21 mouse cellular contexts compared by ENCODE assay signal in the genomic region with DNA sequence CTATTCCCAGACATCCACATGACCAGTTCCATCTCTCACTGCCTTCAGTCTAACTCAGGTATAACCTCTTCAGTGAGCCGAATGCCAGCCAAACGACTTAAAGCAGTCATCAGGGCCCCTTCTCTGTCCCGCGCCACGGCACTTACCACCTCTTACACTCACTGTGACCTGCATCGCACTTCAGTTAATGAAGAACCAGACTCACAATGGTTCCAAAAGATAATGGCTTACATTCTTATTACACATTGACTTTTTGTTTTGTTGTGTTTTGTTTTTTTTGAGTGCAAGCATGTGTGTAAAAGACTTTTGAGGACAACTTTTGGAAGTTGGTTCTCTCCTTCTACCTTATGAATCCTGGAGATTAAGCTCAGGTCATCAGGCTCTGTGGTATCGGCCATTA. TPM values are rescaled to one million over a fixed set of nuclear protein-coding genes. Genes with fewer than 3 reads are reported as not detected.
A peak's percentile ranks its signal among the peaks of the same experiment; 100 is the strongest.
DNase-seq lines count a peak whose midpoint lies in the region; ATAC-seq lines count a peak whose summit lies in the region.
"Had no signal": no experiment of that assay in that cellular context is flagged by ENCODE, and none has a peak within 500 bp of the region (broad histone marks: within the 10 kb centered on the region; RNA-seq: fewer than 3 reads in every experiment).

No protein-coding gene starts in this region.

- no peak overlapping the region for H3K27ac ChIP-seq in embryonic facial prominence, embryonic 12.5 days
- H3K27ac ChIP-seq in embryonic facial prominence, embryonic 10.5 days (replicated peaks) = no peak overlapping the region
- no peak overlapping the region for H3K27ac ChIP-seq in intestine, embryonic 15.5 days
- no peak overlapping the region for H3K27ac ChIP-seq in intestine, embryonic 16.5 days (ENCODE audit: low read length)
- no peak overlapping the region for H3K27ac ChIP-seq in liver, embryonic 11.5 days (ENCODE audit: low read depth, low read length)
- no peak overlapping the region for H3K27ac ChIP-seq in liver, embryonic 15.5 days (replicated peaks)
- H3K27ac ChIP-seq: embryonic facial prominence, embryonic 15.5 days; forebrain, embryonic 15.5 days; heart, embryonic 15.5 days; hindbrain, embryonic 13.5 days; limb, embryonic 10.5 days; macrophage; stomach, embryonic 15.5 days had no signal

- peaks cover 13% of the 10 kb centered on the region for H3K4me1 ChIP-seq in embryonic facial prominence, embryonic 12.5 days
- peaks cover 30% of the 10 kb centered on the region for H3K4me1 ChIP-seq in embryonic facial prominence, embryonic 10.5 days
- 0 out of 2 replicates have a peak, but pooled peaks cover 9% of the 10 kb centered on the region for H3K4me1 ChIP-seq in intestine, embryonic 15.5 days (replicated peaks)
- H3K4me1 ChIP-seq in intestine, embryonic 16.5 days (ENCODE audit: control insufficient read depth, insufficient read depth, low read length) = peaks cover 8% of the 10 kb centered on the region; the same call in 1 of the 2 replicates
- peaks cover 14% of the 10 kb centered on the region; the same call in 1 of the 2 replicates for H3K4me1 ChIP-seq in liver, embryonic 11.5 days (replicated peaks; ENCODE audit: control insufficient read depth, insufficient read depth, low read length)
- peaks cover 46% of the 10 kb centered on the region for H3K4me1 ChIP-seq in liver, embryonic 15.5 days (replicated peaks)

- H3K4me2 ChIP-seq in embryonic facial prominence, embryonic 12.5 days (replicated peaks) = 0 out of 2 replicates have a peak overlapping the region, but pooled peaks have one; percentile 3
- H3K4me2 ChIP-seq in intestine, embryonic 15.5 days (replicated peaks) = 0 out of 2 replicates have a peak overlapping the region, but pooled peaks have one; percentile 22
- no peak overlapping the region for H3K4me2 ChIP-seq in intestine, embryonic 16.5 days (ENCODE audit: low read depth, low read length)
- H3K4me2 ChIP-seq in liver, embryonic 11.5 days = peak overlapping the region; percentile 94
- H3K4me2 ChIP-seq in liver, embryonic 15.5 days = peak overlapping the region; percentile 87
- H3K4me2 ChIP-seq: embryonic facial prominence, embryonic 15.5 days; forebrain, embryonic 15.5 days; hindbrain, embryonic 13.5 days; stomach, embryonic 15.5 days had no signal

- H3K9ac ChIP-seq in embryonic facial prominence, embryonic 12.5 days = no peak overlapping the region
- H3K9ac ChIP-seq in intestine, embryonic 15.5 days = no peak overlapping the region
- H3K9ac ChIP-seq in intestine, embryonic 16.5 days (ENCODE audit: low read depth, low read length) = no peak overlapping the region
- no peak overlapping the region for H3K9ac ChIP-seq in liver, embryonic 11.5 days (ENCODE audit: low read depth, low read length)
- no peak overlapping the region for H3K9ac ChIP-seq in liver, embryonic 15.5 days
- H3K9ac ChIP-seq: embryonic facial prominence, embryonic 15.5 days; forebrain, embryonic 15.5 days; heart, embryonic 15.5 days; hindbrain, embryonic 13.5 days; stomach, embryonic 15.5 days had no signal

- WGBS in embryonic facial prominence, embryonic 12.5 days = 94% methylated on average over 7 of the region's 7 CpGs
- 92% methylated on average over 7 of the region's 7 CpGs for WGBS in embryonic facial prominence, embryonic 10.5 days
- 90% methylated on average over 7 of the region's 7 CpGs for WGBS in intestine, embryonic 15.5 days
- WGBS in intestine, embryonic 16.5 days = 81% methylated on average over 7 of the region's 7 CpGs
- 96% methylated on average over 7 of the region's 7 CpGs for WGBS in liver, embryonic 11.5 days
- 78% methylated on average over 7 of the region's 7 CpGs for WGBS in liver, embryonic 15.5 days (ENCODE audit: insufficient replicate concordance)

- H3K4me3 ChIP-seq in embryonic facial prominence, embryonic 12.5 days = no peak overlapping the region
- no peak overlapping the region for H3K4me3 ChIP-seq in embryonic facial prominence, embryonic 10.5 days
- H3K4me3 ChIP-seq in intestine, embryonic 15.5 days (replicated peaks) = no peak overlapping the region
- no peak overlapping the region for H3K4me3 ChIP-seq in intestine, embryonic 16.5 days (ENCODE audit: low read length)
- H3K4me3 ChIP-seq in liver, embryonic 11.5 days (ENCODE audit: low read depth, low read length) = no peak overlapping the region
- H3K4me3 ChIP-seq in liver, embryonic 15.5 days (replicated peaks) = no peak overlapping the region
- H3K4me3 ChIP-seq: embryonic facial prominence, embryonic 15.5 days; forebrain, embryonic 15.5 days; hindbrain, embryonic 13.5 days; stomach, embryonic 15.5 days had no signal

- no peaks in the 10 kb centered on the region for H3K9me3 ChIP-seq in embryonic facial prominence, embryonic 12.5 days
- no peaks in the 10 kb centered on the region for H3K9me3 ChIP-seq in embryonic facial prominence, embryonic 10.5 days
- H3K9me3 ChIP-seq in intestine, embryonic 15.5 days = no peaks in the 10 kb centered on the region
- H3K9me3 ChIP-seq in intestine, embryonic 16.5 days (ENCODE audit: control insufficient read depth, low read length) = no peaks in the 10 kb centered on the region
- no peaks in the 10 kb centered on the region for H3K9me3 ChIP-seq in liver, embryonic 11.5 days (ENCODE audit: control insufficient read depth, low read length)
- H3K9me3 ChIP-seq in liver, embryonic 15.5 days (replicated peaks) = no peaks in the 10 kb centered on the region
- H3K9me3 ChIP-seq: embryonic facial prominence, embryonic 15.5 days; forebrain, embryonic 15.5 days; heart, embryonic 15.5 days; hindbrain, embryonic 13.5 days; limb, embryonic 10.5 days; stomach, embryonic 15.5 days had no signal

- no peak for ATAC-seq in embryonic facial prominence, embryonic 12.5 days (ENCODE audit: insufficient number of reproducible peaks, insufficient read depth, low FRiP score, low TSS enrichment)
- no peak for ATAC-seq in intestine, embryonic 15.5 days
- no peak for ATAC-seq in intestine, embryonic 16.5 days
- ATAC-seq in liver, embryonic 11.5 days (replicated peaks; ENCODE audit: low FRiP score) = no peak
- no peak for ATAC-seq in liver, embryonic 15.5 days (ENCODE audit: insufficient read depth)
- no peak for ATAC-seq in erythroid progenitor cell, adult 5-6 weeks (replicated peaks; ENCODE audit: low FRiP score, poor library complexity, severe bottlenecking)
- ATAC-seq: forebrain, embryonic 15.5 days had no signal

- DNase-seq in embryonic facial prominence, embryonic 10.5 days (ENCODE audit: low spot score) = no peak
- DNase-seq in liver, embryonic 11.5 days (ENCODE audit: low spot score) = no peak
- no peak for DNase-seq in liver
- DNase-seq: adrenal gland, postnatal 25 days; cerebellum, adult 8-10 months; cerebellum, postnatal 36 days; embryo, embryonic 11 days; gastrocnemius, postnatal 14 days; thymus, postnatal 25 days had no signal

- no peaks in the 10 kb centered on the region for H3K36me3 ChIP-seq in embryonic facial prominence, embryonic 12.5 days
- H3K36me3 ChIP-seq in embryonic facial prominence, embryonic 10.5 days (replicated peaks) = peaks cover 31% of the 10 kb centered on the region
- H3K36me3 ChIP-seq in intestine, embryonic 15.5 days = no peaks in the 10 kb centered on the region
- H3K36me3 ChIP-seq in intestine, embryonic 16.5 days (ENCODE audit: control insufficient read depth, insufficient read depth, low read length) = no peaks in the 10 kb centered on the region
- no peaks in the 10 kb centered on the region for H3K36me3 ChIP-seq in liver, embryonic 11.5 days (ENCODE audit: control insufficient read depth, insufficient read depth, low read length)
- H3K36me3 ChIP-seq in liver, embryonic 15.5 days (replicated peaks) = 0 out of 2 replicates have a peak, but pooled peaks cover 3% of the 10 kb centered on the region
- H3K36me3 ChIP-seq: hindbrain, embryonic 13.5 days; stomach, embryonic 15.5 days had no signal

- H3K27me3 ChIP-seq in embryonic facial prominence, embryonic 12.5 days = no peaks in the 10 kb centered on the region
- no peaks in the 10 kb centered on the region for H3K27me3 ChIP-seq in embryonic facial prominence, embryonic 10.5 days (replicated peaks; ENCODE audit: low read depth, poor library complexity, severe bottlenecking)
- H3K27me3 ChIP-seq in intestine, embryonic 15.5 days (replicated peaks) = no peaks in the 10 kb centered on the region
- no peaks in the 10 kb centered on the region for H3K27me3 ChIP-seq in intestine, embryonic 16.5 days (replicated peaks; ENCODE audit: control insufficient read depth, insufficient read depth, low read length)
- H3K27me3 ChIP-seq in liver, embryonic 11.5 days (replicated peaks; ENCODE audit: control insufficient read depth, insufficient read depth, low read length) = no peaks in the 10 kb centered on the region
- H3K27me3 ChIP-seq in liver, embryonic 15.5 days = no peaks in the 10 kb centered on the region
- H3K27me3 ChIP-seq: embryonic facial prominence, embryonic 15.5 days; forebrain, embryonic 15.5 days; heart, embryonic 15.5 days; hindbrain, embryonic 13.5 days; stomach, embryonic 15.5 days had no signal

RNA-seq across cellular contexts. Expression of gene Ubiad1, which starts 2.0 kb away (rescaled TPM):
- polyA plus RNA-seq in embryonic facial prominence, embryonic 12.5 days (2016; fragmentation: Nextera tagmentation; extraction: Ambion mirVana) = 19.6 and 21.3 TPM in 2 replicates
- polyA plus RNA-seq in embryonic facial prominence, embryonic 10.5 days (2016; fragmentation: Nextera tagmentation; extraction: Ambion mirVana) = 22.9 and 23.6 TPM in 2 replicates
- 22.0 and 22.7 TPM in 2 replicates for polyA plus RNA-seq in intestine, embryonic 15.5 days (2015; fragmentation: Nextera tagmentation; extraction: Ambion mirVana)
- 23.6 and 24.6 TPM in 2 replicates for polyA plus RNA-seq in intestine, embryonic 16.5 days (2015; fragmentation: Nextera tagmentation; extraction: Ambion mirVana)
- polyA plus RNA-seq in liver, embryonic 11.5 days (2014; fragmentation: Nextera tagmentation; extraction: Ambion mirVana) = 21.5 and 23.1 TPM in 2 replicates
- polyA plus RNA-seq in liver, embryonic 15.5 days (2015; fragmentation: Nextera tagmentation; extraction: Ambion mirVana) = 11.6 and 12.6 TPM in 2 replicates
- 1.8 and 4.6 TPM in 2 replicates for total RNA-seq in erythroid progenitor cell, adult 5-6 weeks (2015; ENCODE audit: low replicate concordance)
- total RNA-seq in erythroid progenitor cell, adult 5-6 weeks (2017; ENCODE audit: low replicate concordance) = 3.6 and 4.3 TPM in 2 replicates

RNA-seq across cellular contexts. Expression of gene Mtor, which starts 5.8 kb away (rescaled TPM):
- polyA plus RNA-seq in embryonic facial prominence, embryonic 12.5 days (2016; fragmentation: Nextera tagmentation; extraction: Ambion mirVana) = 19.8 and 21.0 TPM in 2 replicates
- 20.7 and 23.7 TPM in 2 replicates for polyA plus RNA-seq in embryonic facial prominence, embryonic 10.5 days (2016; fragmentation: Nextera tagmentation; extraction: Ambion mirVana)
- 11.6 and 12.7 TPM in 2 replicates for polyA plus RNA-seq in intestine, embryonic 15.5 days (2015; fragmentation: Nextera tagmentation; extraction: Ambion mirVana)
- polyA plus RNA-seq in intestine, embryonic 16.5 days (2015; fragmentation: Nextera tagmentation; extraction: Ambion mirVana) = 9.2 and 10.9 TPM in 2 replicates
- 20.4 and 22.9 TPM in 2 replicates for polyA plus RNA-seq in liver, embryonic 11.5 days (2014; fragmentation: Nextera tagmentation; extraction: Ambion mirVana)
- 8.7 and 10.3 TPM in 2 replicates for polyA plus RNA-seq in liver, embryonic 15.5 days (2015; fragmentation: Nextera tagmentation; extraction: Ambion mirVana)
- total RNA-seq in erythroid progenitor cell, adult 5-6 weeks (2015; ENCODE audit: low replicate concordance) = 19.8 and 34.4 TPM in 2 replicates
- 22.0 and 24.4 TPM in 2 replicates for total RNA-seq in erythroid progenitor cell, adult 5-6 weeks (2017; ENCODE audit: low replicate concordance)

RNA-seq across cellular contexts. Expression of gene Angptl7, which starts 57.7 kb away (rescaled TPM):
- polyA plus RNA-seq in embryonic facial prominence, embryonic 12.5 days (2016; fragmentation: Nextera tagmentation; extraction: Ambion mirVana) = 1.0 and 1.2 TPM in 2 replicates
- 0.23 and 0.37 TPM in 2 replicates for polyA plus RNA-seq in embryonic facial prominence, embryonic 10.5 days (2016; fragmentation: Nextera tagmentation; extraction: Ambion mirVana)
- 0.92 and 2.0 TPM in 2 replicates for polyA plus RNA-seq in intestine, embryonic 15.5 days (2015; fragmentation: Nextera tagmentation; extraction: Ambion mirVana)
- polyA plus RNA-seq in intestine, embryonic 16.5 days (2015; fragmentation: Nextera tagmentation; extraction: Ambion mirVana) = 1.1 TPM in 2 replicates
- polyA plus RNA-seq in liver, embryonic 11.5 days (2014; fragmentation: Nextera tagmentation; extraction: Ambion mirVana) = 0.92 and 0.96 TPM in 2 replicates
- polyA plus RNA-seq in liver, embryonic 15.5 days (2015; fragmentation: Nextera tagmentation; extraction: Ambion mirVana) = 0.45 and 0.58 TPM in 2 replicates
- 0.84 TPM in 1 of 2 replicates, not detected in the other for total RNA-seq in erythroid progenitor cell, adult 5-6 weeks (2015; ENCODE audit: low replicate concordance)
- total RNA-seq in erythroid progenitor cell, adult 5-6 weeks (2017; ENCODE audit: low replicate concordance) = not detected in 2 replicates
